Mouse (Mus musculus) adrenal gland, postnatal 14 days (tissue): ENCODE measurements at regions not wholly inside any gene's neighbourhood (a gene's known extent, or its start where the extent isn't known, plus 50 kb on each side); places are given as distances from the start of the nearest gene placed in this dataset.
"Not testable (repeated sequence)": the region's sequence is repeated elsewhere in the genome, so short reads cannot be mapped to it uniquely, and the experiment has no call there.

ENCODE experiments used
- DNase-seq: peaks from one replicate; pipeline ENCODE4 v3.0.0; 2021; ENCODE audit warnings: mixed read lengths

DNA sequence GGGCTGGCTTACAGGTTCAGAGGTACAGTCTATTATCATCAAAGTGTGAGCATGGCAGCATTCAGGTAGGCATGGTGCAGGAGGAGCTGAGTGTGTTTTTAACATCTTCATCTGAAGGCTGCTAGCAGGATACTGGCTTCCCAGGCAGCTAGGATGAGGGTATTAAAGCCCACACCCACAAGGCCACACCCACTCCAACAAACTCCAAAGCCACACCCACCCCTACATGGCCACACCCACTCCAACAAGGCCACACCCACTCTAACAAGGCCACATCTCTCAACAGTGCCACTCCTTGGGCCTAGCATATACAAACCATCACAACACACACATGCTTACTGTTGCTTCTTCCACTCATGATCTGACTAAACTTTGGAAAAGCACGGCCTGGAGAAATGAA lies 172.5 kb downstream of the Msrb3 start:
- no peak for DNase-seq

DNA sequence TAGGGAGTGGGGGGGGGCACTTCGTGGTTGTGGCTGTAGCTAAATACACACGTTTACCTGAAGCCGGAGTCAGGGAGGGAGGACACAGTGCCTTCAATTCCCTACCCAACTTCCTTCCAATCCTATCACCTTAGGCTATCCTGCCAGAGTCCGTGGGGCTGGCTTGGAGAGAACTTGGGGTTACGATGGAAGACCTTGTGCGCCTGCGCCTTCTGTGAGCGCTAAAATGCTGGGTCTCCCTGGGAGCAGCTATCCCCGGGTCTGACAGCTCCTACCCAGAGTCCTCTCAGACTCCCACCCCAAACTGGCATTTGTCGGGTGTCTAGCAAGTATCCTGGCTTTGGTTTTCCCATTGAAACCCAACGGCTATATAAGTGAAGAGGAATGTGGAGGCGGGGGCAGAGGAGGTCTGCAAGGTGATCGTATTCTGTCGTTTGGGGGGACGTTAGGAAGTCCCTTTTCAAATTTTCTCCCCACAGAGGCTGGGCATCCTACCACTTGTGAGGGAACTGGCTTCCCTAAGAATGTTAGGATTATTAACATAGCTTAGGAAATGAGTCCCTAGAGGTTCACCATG lies 176.9 kb downstream of the Msrb3 start:
- DNase-seq: no peak

GRCm38 (mm10) chr10:120720981-120721380 lies 177.9 kb downstream of the Msrb3 start:
- DNase-seq: no peak

GRCm38 (mm10) chr10:120720061-120720460 lies 178.8 kb downstream of the Msrb3 start:
- DNase-seq: no peak

DNA sequence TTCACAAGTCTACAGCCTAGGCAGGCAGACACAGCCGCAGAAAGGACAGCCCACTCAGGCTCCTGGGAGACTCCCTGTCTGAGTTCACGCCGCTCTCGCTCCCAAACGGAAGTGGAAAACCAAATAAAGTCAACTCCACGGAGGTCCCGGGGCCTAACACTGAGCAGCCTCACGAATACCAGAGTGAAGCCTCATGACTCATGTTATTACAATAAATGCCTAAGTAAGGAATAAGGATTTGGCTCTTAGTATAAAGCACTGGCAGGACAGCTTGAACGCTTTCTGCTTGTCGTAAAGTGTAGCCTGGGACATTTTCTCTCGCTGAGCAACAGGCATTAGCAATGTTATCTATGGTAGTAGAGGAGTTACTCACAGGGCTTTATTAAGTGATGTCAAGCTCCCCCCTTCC lies 181.7 kb downstream of the Msrb3 start:
- DNase-seq: peak; percentile 31

DNA sequence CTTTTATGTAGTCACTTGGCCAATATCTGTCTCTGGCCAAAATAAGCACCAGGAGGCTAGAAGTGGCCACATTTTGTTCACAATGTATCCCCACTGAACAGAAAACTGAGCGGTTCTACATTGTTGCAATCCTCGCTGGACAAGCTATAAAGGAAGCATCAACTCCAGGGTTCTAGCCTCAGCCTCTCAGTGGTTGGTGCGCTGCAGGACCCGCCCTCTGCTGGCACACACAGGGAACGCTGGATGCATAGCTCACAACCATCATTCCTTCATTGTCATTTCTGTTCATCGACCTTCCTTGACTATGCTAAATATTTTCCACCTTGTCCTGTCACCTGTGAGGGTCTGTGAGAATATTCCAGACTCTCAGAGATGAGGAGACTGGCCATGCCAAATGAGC lies 182.5 kb downstream of the Msrb3 start:
- no peak for DNase-seq

DNA sequence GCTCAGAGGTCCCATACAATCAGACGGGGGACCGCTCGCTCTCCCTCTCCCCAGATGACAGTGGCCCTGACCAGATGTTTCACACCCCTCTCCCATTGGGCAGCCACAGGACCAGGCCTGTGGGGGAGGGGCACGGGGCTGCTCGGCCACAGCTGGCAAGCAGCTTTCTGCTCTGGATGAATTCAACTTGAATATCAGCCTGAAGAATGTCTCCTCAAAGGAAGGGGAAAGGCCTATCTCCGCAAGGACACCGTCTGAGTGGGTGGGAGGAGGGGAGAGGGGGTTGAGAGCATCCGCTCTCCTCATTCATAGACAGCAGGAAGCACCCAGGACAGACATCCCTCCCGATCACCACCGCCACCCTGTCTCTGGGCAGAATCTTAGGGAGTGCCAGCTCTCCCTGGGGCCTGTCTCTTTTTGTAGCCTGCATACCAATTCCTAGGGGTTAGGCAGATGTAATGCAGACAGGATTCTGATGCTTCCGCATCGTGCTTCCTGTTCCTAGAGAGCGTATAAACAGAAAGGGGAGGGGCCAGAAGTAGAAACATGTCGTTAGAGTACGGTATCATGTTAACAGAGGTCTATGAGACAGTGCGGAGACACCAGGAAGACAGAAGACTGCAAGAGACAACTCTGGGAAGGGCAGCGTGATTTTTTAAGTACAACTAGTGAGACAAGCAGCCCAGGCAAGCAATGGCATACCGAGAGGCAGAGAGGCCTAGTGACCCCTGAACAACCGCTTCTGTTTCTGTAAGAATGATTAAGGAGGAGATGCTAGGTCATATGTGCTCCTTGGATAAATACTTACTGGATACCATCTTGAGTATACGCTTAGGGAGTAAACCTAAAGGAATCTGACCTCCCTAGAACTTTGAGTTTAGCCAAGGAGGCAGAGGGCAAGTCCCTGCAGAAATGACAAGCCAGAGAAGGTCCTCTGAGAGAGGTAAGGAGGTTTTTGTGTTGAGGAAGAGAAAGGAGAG lies 190.8 kb downstream of the Msrb3 start:
- peak; percentile 30 for DNase-seq

DNA sequence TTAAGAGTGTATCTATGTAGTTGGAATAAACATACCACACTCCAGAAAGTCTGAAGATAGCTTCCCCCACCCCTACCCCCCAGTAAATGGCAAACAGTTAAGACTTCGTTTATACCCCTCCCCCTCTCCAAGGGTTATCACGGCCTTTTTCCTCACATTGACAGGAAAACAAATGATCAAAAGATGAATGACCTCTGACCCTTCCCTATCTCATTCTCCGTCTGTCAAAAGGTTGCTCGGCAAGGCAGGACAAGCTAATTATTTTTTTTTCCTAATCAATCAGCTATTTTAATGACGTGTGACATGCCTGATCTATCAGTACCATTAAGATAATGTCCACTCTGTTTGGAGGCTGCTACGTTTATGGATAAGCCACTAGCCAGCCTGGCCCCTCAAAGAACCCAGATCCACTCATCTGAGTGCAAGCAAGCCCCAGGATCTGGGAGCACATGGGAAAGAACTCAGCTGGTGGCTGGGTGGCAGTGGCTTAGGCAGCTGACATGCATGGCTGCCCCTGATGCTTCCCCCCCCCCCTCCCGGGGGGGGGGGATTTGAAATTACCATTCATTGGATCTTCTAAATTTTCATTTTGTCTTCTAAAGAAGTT lies 192.1 kb downstream of the Msrb3 start:
- DNase-seq: no peak

DNA sequence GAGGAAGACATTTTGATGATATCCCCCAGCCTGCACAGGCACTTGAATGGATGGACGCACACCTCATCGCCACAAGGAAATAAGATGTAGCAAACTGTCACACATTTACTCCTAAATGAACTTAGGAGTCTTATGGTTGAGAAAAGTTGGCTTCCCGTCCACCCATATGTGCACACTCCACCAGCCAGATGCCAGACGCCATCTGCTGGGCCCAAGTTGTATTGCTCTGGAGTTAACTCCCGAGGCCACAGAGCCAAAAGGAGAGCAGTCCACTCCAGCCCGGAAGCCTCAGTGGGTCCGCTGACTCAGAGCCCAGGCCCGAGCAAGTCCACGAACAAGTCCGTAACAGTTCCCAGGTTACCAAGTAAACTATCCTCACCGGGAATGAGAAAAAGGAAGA lies 197.1 kb downstream of the Msrb3 start:
- DNase-seq: peak; percentile 87

DNA sequence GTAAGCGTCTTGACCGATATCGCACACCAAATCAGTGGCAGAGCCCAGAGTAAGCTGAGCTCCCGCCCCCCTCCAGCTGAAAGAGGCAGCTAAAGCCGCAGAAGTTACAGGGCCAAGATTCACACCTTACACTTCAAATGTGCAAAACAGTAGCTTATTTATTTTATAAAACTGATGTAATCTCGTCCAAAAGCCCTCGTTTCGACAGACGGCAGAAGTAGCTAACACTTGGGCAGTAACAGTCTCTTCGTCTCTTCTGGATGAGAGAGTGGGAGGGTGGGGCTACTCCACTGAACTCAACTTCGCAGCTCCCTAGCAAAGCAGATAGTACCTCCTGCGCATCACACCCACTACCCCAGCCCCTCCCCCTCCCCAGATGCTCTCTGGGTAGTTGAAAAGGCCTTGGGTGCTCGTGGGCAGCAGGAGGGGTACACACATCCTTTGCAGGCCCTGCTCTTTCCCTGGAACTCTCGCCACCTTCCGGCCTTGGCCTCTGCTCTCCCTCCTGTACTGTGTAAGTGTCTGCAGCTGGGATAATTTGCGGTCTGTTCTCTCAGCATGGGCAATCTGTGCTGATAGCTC lies 201.5 kb downstream of the Msrb3 start:
- DNase-seq: no peak

- DNase-seq: no peak
Measured at GRCm38 (mm10) chr10:120696481-120696880, 202.4 kb downstream of the Msrb3 start.

DNA sequence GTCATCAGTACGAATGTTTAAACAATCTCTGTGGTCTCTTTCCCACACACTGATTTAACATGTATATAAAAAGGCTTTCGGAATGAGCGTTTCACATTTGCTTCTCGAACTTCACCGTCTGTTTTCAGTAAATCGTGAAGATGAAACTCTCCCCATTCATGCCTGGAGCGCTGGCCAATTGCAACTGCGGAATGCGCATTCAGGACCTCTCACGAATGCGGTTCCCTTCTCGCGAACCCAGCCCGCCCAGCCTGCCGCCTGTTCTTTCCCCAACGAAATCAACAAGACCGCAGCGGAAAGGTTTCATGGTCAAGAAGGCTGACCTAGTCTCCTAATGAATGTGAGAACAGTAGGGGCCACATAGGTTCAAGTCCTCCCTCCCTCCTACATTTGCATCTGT lies 204.4 kb downstream of the Msrb3 start:
- peak; percentile 41 for DNase-seq

DNA sequence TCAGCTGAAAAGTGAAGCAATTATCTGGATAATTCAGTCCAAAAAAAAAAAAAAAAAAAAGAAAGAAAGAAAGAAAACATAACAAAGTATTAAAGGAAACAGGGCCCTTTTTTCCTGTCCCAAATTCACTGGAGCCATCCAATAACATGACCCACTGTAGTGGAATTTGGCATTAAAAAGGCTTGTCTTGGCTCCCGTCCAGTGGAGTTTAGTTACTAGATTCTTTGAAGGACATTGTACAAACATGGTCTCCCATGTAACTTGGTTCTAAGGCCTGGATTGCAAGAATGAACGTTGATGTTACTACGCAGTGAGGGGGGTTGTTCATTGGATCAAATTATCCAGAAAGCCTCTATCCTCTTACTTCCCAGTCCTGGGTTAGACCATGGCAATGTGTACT lies 207.4 kb downstream of the Msrb3 start:
- peak; percentile 88 for DNase-seq

DNA sequence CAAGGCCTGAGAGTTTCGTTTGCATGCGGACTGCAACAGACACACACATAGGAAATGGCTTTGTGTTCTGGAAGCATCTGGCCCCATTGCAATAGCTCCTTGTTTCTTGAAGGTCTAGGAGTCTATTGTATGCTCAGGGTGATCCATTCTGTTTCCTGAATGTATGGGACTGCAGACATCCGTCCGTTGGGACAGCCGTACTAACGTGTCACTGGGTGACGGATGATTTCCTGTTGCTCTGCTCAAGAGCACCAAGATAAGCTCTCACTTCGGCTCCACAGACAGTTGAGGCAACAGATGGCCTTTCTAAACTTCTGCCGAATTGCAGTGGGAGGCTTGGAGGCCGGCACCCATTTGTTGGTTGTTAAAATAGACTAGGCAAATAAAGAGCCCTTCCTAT lies 209.9 kb upstream of the Hmga2 start:
- DNase-seq: no peak

DNA sequence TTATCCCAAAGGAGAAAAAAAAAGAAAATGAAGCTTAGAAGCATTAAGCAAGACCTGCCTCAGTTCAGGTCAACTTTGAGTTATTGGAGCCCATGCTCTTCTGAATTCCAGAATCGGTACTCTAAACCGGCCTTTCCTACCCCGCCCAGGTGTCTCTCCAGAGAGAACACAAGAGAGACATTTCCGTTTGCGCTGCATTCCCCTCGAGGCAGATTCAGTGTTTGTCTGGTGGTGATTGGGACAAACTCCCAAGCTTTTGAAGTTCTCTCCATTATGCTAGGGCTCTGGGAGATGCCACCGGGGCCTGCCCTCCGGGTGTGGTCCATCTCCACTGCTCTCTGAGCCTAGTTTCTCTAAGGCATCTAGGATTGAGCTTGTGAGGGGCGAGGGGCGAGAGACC lies 205.8 kb upstream of the Hmga2 start:
- no peak for DNase-seq

- no peak for DNase-seq
Measured at GRCm38 (mm10) chr10:120679982-120680381, 203.7 kb upstream of the Hmga2 start.

- no peak for DNase-seq
Measured at GRCm38 (mm10) chr10:120678277-120678676, 202.0 kb upstream of the Hmga2 start.

DNA sequence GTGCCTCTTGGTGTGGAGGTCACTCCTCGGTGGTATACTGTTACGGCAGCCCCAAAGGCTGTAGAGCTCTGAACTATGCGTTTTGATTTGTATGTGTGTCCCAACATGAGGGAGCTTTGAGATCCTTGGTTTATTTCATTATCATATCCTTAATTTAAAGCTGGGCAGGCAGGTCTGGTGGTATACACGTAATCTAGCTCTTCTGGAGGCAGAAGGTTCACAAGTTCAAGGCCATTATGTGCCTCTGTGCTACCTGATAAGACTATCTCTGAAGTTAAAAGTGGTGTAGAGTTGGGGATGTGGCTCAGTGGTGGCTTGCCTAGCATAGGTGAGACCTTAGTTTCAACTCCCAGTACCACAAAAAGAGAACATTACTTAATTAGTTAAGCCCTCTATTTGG lies 199.1 kb upstream of the Hmga2 start:
- no peak for DNase-seq

GRCm38 (mm10) chr10:120674321-120675045 lies 198.2 kb upstream of the Hmga2 start:
- no peak for DNase-seq

- DNase-seq: not testable (repeated sequence)
Measured at GRCm38 (mm10) chr10:120667678-120668031, 191.4 kb upstream of the Hmga2 start.

DNA sequence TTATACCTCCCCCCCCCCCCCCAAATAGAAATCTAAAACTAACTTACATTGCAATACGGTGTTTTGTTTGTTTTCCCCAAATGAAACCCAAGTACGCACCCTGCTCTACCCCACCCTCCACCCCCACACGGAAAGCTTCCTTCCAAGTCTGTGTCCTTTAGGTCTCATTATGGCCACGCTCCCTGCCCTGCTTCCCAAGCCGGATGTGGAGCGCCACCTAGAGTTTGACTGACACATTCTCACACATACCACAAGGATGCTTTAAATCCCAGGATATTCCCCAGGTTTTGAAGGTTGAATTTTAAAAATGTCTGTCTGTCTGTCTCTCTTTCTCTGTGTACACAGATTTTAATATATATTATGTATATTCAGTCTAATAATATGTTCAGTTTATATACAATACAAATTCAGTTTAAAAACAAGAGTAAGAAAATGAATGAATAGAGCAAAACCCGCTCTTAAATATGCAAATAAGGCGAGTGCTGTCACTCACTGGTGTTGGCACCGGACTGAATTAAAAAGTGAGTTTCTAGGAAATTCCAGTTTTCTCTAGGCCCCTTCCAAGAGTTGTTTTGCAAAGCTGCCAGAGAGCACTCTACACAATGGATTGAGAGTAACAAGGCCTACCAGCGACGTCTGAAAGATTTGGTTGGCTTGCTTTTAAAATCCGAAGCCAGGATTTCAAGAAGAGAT lies 190.9 kb upstream of the Hmga2 start:
- DNase-seq: peak; percentile 86
